Mouse (Mus musculus): Measurements from ENCODE around the gene Wdtc1.

DNA sequence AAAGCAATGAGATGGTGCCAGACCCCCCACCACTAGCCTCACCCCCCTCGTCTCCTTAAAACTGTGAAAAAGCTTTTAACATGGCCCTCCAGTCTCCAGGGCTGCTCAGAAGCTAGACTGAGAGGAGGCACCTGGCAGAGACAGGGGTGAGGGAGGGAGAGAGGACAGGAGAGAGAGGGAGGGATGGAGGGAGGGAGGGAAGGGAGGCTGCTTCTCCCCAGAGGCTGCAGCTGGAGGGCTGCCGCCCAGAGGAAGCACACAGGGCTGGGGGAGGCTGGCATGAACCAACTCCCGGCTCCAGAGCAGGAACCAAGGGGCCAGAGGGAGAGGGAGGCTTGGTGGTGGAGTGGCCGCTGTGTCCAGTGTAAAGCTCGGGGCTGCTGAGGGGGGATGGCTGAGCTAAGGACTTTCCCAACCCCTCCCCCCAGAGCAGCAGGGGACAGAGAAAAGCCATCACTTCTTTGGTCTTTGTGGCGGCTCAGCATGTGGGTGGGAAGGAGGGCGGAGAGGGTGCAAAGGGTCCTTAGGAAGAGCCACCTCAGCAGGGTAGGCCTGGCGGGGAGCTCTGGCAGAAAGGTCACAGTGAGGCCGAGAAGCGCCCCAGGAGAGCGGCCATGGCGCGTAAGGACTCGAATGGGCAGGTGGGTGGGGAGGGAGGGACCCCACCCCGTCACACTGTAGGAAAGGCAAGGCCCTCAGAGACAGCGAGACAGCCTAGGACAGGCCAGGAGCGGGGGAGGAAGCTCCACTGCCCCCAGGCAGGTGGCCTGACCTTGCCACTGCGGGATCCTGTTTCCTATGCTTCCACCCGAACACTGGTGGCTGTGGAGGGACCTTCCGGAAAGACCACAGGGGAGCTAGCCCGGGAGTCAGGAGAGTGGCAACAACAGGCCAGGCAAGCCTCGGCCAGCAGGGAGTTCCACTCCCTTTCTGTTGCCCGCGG, 60.1 kb downstream of the Wdtc1 start:
- no peak for TF ChIP-seq CTCF (IDR thresholded peaks at IDR 0.05; ENCODE audit: low read depth, low read length)
- no peak for TF ChIP-seq POLR2A (IDR thresholded peaks at IDR 0.05; ENCODE audit: borderline replicate concordance, low read depth, low read length)
